ENCODE assay signal across 18 mouse cellular contexts in genomic region chr9:27180492-27180891, GRCm38 (mm10). TPM values are rescaled to one million over a fixed set of nuclear protein-coding genes. Genes with fewer than 3 reads are reported as not detected.
DNase-seq lines count a peak whose midpoint lies in the region; ATAC-seq and TF ChIP-seq lines count a peak whose summit lies in the region.
"Had no signal": no experiment of that assay in that cellular context is flagged by ENCODE, and none has a peak within 500 bp of the region (broad histone marks: within the 10 kb centered on the region; RNA-seq: fewer than 3 reads in every experiment).

No protein-coding gene starts in this region.

- DNase-seq in frontal cortex, postnatal 10 days (ENCODE audit: low spot score in 2 of 2): no peak
- peak in 1 of 2 experiments; percentile 19 for DNase-seq in left cerebral cortex, adult 2 months (ENCODE audit: extremely low spot score in 1 of 2, low spot score in 2 of 2)
- DNase-seq in left cerebral cortex, adult 8-10 months (ENCODE audit: low spot score in 2 of 2): no peak
- no peak for DNase-seq in Patski (ENCODE audit: low read depth, low spot score)
- DNase-seq in cerebellum, postnatal 10 days: peak; percentile 53 to 55
- DNase-seq in spleen, postnatal 4 days (ENCODE audit: low spot score in 2 of 2): no peak
- no peak for DNase-seq in layer of hippocampus, postnatal 25 days (ENCODE audit: extremely low spot score in 1 of 2, low spot score in 1 of 2)
- DNase-seq: adrenal gland, postnatal 25 days; lung, postnatal 14 days; thymus, adult 18-20 months had no signal

- CTCF ChIA-PET in Patski (lab: Charles Lee): interaction anchor here (1.2 to 6.3 kb wide), 7 partner anchors 8 to 145 kb away, joined by 3 to 46 read pairs (median 4); no protein-coding TSS in a partner anchor

- POLR2A ChIA-PET in Patski (lab: Charles Lee): interaction anchor here (0.6 kb wide), 1 partner anchor 111 kb away, joined by 3 read pairs; no protein-coding TSS in a partner anchor

- TF ChIP-seq CTCF in left cerebral cortex, adult 2 months (IDR thresholded peaks at IDR 0.05): peak; percentile 50
- TF ChIP-seq CTCF in Patski (IDR thresholded peaks at IDR 0.05): peak; percentile 31

- peaks cover 15% of the 10 kb centered on the region for H3K27me3 ChIP-seq in Patski
- H3K27me3 ChIP-seq: embryonic facial prominence, embryonic 15.5 days; forebrain, embryonic 15.5 days; hindbrain, embryonic 12.5 days; liver, embryonic 12.5 days had no signal

- in situ Hi-C loops in Patski (cut with MboI; ENCODE audit: low pct_unique_long_range_greater_than_20kb): no loop called here

- peak; percentile 42 for ATAC-seq in frontal cortex, adult (ENCODE audit: low TSS enrichment)
- no peak for ATAC-seq in Patski
- ATAC-seq: forebrain, embryonic 15.5 days; liver, embryonic 12.5 days; midbrain, embryonic 16.5 days had no signal

- peak overlapping the region; percentile 90 for H3K27ac ChIP-seq in left cerebral cortex, adult 2 months
- H3K27ac ChIP-seq: embryonic facial prominence, embryonic 15.5 days; forebrain, embryonic 15.5 days; hindbrain, embryonic 12.5 days; liver, embryonic 12.5 days; neural tube, embryonic 13.5 days had no signal

- H3K4me3 ChIP-seq in left cerebral cortex, adult 2 months: no peak overlapping the region
- H3K4me3 ChIP-seq: embryonic facial prominence, embryonic 15.5 days; forebrain, embryonic 15.5 days; hindbrain, embryonic 12.5 days; liver, embryonic 12.5 days; neural tube, embryonic 13.5 days had no signal

- intact Hi-C loops in left cerebral cortex, adult 2 months (cut with DNase I): no loop called here

RNA-seq across cellular contexts. Expression of gene Jam3, which starts 25.3 kb away (rescaled TPM):
- total RNA-seq in left cerebral cortex, adult 2 months (2021): 10 to 100 TPM; 32.6 TPM
- total RNA-seq in left cerebral cortex, adult 8-10 months (2022): 10 to 100 TPM; 34.7 to 44.4 (median 38.4) TPM
- 40.0 TPM for polyA plus RNA-seq in Patski (2021)
- 10 to 100 TPM; 43.0 to 44.2 TPM for total RNA-seq in layer of hippocampus, postnatal 25 days (2021)
- total RNA-seq: G1E had no signal
- polyA plus RNA-seq: G1E had no signal

Comparison
In these comparisons a context has a peak if more than half of its experiments do, and no peak if none do; other contexts are left out.
1. DNase-seq: peak in cerebellum, postnatal 10 days (2 of 2); none in frontal cortex, postnatal 10 days (0 of 2), left cerebral cortex, adult 8-10 months (0 of 2), Patski (single experiment), spleen, postnatal 4 days (0 of 2) and layer of hippocampus, postnatal 25 days (0 of 2).